Mouse (Mus musculus) kidney, postnatal 4 days (tissue): ENCODE data around the gene Rcbtb1.
"Not testable (repeated sequence)": the region's sequence is repeated elsewhere in the genome, so short reads cannot be mapped to it uniquely, and the experiment has no call there.

Experiments used
- DNase-seq, 2 experiments: peaks; one replicate each; pipeline ENCODE4 v3.0.0; 2021; ENCODE audit warnings: mixed read lengths in 2 of 2

Gene Rcbtb1

GRCm38 (mm10) chr14:59200711-59201603, at the start of gene Rcbtb1:
TSS of gene Rcbtb1 (plus strand) at chr14:59201209.
- DNase-seq: peak; percentile 92 to 96

- DNase-seq: no peak
Observed at GRCm38 (mm10) chr14:59155589-59155988, 45.4 kb upstream of the Rcbtb1 start.

DNA sequence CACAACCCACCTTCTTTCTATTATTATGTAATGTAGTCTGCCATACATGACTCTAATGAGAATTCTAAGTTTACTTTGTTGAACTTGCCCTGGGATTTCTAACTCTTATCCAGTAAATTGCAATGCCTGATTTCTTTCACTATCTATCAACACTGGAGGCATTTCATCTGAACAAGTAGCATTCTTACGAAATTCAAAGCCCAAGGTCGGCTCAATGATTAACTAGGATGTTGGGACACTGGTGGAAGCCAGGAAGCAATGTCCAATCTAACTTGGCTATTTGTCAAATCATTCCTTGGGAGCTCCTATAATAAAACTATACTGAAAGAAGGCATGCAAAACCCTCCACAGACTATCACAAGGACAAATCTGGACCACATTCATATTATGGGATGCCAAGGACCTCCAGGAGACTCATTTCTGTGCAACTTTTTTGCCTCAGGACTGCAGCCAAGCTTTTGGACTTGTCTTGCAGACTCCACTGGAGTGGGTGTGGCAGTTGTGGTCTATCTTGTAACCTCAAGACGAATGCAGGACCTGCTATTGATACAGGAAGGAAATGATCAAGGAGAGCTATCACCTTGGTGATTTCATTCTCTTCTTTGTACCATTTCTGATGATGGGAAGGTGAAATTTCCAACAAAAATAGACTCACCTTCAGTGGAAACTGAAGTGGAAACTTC, 43.9 kb upstream of the Rcbtb1 start:
- DNase-seq: peak; percentile 4 to 29

DNA sequence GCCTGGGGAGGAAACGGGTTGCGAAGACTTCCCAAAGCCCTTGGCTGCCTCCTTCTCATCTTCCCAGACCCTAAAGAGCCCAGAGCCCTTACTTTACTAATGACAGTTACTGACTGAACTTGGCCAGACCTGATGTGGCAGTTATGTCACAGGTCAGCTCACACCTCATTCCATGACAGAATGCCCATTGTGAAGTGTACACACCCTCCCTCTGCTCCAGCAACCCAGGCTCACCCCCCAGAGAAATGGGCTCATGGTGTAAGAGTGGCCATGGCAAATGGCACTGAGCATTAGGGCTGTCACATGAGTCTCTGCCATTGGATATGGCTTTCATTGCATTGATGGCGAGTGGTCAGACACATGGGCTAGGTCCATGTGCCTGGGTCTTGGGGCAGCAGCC, 22.4 kb upstream of the Rcbtb1 start, which contains the start of gene Gm5142:
Gene Gm5142, minus strand, starts transcription at position 101 of the 400 bp plus-strand sequence.
- no peak for DNase-seq

- no peak for DNase-seq
Observed at GRCm38 (mm10) chr14:59182732-59183131, 18.3 kb upstream of the Rcbtb1 start.

DNA sequence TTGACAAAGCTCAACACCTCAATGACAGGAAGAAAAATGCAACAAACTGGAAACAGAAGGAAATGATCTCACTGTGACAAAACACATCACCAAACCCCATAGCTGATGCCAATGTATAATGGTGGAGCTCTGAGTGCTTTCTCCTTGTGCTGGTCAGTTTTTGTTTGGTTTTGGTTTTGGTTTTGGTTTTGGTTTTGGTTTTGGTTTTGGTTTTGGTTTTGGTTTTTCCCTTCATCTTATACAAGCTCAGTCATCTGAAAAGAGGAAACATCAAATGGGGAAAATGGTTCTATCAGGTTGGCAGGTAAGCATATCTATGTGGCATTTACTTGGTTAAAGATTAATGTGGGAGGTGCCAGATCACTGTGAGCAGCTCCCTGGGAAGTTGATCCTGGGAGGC, 15.5 kb upstream of the Rcbtb1 start:
- no peak for DNase-seq

- DNase-seq: no peak
Observed at GRCm38 (mm10) chr14:59186121-59186520, 14.9 kb upstream of the Rcbtb1 start.

- no peak for DNase-seq
Observed at GRCm38 (mm10) chr14:59201604-59202215, 701 bp downstream of the Rcbtb1 start.

- DNase-seq: no peak
Observed at GRCm38 (mm10) chr14:59205461-59205860, 4.5 kb downstream of the Rcbtb1 start.

DNA sequence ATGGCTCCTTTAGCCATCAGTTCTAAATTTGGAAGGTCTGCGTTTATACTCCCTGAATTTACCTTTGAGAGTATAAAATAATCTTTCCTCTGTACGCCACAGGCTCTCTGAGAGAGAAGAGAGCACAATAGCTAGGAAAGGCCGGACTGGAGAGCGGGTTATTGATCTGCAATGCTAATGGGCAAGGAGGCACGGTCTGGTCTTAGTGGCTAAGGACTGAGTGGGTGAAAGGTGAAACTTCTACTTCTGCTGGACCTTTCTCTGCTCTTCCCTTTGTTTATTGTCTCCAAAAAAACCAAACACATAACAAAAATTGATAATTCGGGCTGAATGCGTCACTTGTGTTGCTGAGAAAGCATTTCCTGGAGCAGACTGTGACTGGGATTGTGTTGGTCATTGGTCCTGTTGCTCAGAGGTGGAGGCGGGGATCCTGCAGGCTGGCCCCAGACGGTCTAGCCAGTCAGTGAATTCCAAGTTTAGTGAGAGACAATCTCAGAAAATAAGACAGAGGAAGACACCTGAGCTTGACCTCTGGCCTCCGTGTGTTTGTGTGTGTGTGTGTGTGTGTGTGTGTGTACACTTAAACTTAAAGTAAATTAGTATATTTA, 5.1 kb downstream of the Rcbtb1 start:
- no peak for DNase-seq

GRCm38 (mm10) chr14:59209003-59209402, 8.0 kb downstream of the Rcbtb1 start:
- no peak for DNase-seq

DNA sequence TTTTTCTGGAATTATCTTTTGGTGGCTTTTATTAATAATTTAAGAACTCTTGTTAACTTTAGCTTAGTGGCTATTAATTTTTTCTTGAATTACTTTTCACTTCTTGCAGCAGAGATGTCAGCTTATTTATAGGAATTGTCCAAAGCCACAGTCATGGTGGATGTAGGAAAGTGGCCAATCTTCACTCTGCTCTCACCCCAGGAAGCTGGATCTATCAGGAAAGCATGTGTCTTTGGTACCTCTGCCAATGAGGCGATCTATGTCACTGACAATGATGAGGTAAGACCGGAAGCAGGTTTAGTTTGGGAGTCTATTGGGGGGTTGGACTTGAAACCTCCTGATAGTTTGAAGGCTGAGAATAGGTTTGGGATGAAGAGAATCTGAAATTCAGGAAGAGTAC, 8.8 kb downstream of the Rcbtb1 start:
- no peak for DNase-seq

DNA sequence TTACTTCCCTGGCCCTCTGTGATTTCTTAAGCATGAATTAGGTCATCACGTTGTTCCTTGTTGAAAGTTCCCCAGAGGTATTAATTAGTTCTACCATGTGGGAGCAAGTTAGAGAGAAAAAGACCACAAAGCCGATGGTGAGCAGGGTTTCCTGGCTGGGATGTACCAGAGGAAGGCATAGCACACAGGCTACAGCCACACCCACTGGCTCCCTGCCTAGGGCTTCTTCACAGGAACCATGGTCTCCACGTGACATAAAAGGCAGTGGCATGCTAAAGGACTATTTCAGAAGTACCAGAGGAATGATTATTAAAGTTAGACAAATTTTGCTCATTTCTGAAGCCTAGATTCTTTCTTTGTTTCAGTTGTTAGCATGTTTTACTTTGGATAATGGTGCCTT, 18.2 kb downstream of the Rcbtb1 start:
- no peak for DNase-seq

DNA sequence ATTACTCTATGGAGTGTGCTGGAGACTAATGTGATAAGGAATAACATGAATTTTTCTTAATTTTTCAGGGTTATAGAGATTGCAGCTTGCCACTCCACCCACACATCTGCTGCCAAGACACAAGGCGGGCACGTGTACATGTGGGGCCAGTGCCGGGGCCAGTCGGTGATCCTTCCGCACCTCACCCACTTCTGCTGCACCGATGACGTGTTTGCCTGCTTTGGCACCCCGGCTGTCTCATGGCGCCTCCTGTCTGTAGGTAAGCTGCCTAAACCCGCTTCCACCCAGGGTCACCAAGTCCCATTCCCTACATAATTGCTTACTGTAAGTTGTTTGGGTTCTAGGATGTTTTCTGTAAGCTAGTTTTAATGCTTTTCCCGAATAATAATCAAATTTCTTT, 25.2 kb downstream of the Rcbtb1 start:
- no peak for DNase-seq

DNA sequence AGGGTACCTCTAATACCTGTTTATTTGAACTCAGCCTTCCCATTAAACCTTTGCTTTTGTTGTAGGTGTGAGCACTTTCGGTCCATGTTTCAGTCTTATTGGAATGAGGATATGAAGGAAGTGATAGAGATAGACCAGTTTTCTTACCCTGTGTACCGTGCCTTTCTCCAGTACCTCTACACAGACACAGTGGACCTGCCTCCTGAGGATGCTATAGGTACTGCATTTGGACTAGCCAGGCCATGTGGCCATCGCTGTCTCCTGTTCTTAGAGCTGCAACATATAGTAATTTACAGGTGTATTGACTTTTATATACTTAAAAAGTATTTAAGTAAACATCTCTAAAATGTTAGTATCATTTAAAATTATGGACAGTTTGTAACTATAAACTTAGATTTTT, 28.8 kb downstream of the Rcbtb1 start:
- DNase-seq: no peak

GRCm38 (mm10) chr14:59230331-59230966, 29.4 kb downstream of the Rcbtb1 start:
- DNase-seq: no peak

GRCm38 (mm10) chr14:59232003-59232402, 31.0 kb downstream of the Rcbtb1 start:
- peak; percentile 10 to 23 for DNase-seq

DNA sequence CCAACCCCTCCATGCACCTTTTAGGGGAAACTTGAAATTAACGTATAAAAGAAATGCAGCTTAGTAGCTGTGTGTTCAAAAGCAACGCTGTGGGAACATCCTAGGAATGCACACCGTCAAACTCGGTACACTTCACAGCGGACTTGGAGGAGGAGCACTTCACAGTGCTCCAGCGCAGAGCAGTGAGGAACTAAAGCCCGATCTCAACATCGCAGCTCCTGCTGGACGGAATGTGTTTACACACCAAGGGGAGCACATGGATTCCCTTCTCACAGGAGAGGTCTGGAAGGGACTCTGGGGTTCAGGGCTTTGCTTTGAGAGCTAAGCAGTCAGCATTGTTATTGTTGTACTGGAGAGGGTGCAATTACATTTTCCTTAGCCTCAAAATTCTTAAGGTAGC, 32.6 kb downstream of the Rcbtb1 start:
- DNase-seq: no peak

GRCm38 (mm10) chr14:59250350-59250749, 49.3 kb downstream of the Rcbtb1 start:
- peak; percentile 34 to 37 for DNase-seq

- DNase-seq: not testable (repeated sequence)
Observed at GRCm38 (mm10) chr14:59255861-59256260, 54.9 kb downstream of the Rcbtb1 start.

- DNase-seq: peak; percentile 3 to 4
Observed at GRCm38 (mm10) chr14:59260056-59260455, 59.0 kb downstream of the Rcbtb1 start, which contains the start of gene Gm6904. TSS of gene Gm6904 (minus strand) at chr14:59260216.

DNA sequence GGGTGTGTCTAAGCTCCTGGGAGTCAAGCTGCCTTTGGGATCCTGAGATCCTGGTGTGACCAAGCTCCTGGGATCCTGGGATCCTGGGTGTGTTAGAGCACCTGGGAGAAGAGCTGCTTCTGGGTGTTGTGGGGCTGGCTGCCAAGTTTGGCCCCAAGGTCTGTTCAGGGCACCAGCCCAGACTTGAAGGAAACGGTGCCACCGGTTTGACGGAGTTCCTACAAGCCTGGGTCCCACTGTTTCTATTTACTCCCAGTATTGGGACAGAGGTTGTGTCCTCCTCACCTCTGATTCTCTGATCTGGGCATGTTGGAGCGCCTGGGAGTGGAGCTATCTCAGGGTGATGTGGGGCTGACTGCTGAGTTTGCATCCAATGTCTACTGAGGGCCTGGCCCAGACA, 74.0 kb downstream of the Rcbtb1 start:
- DNase-seq: not testable (repeated sequence)
